Mouse (Mus musculus) lung, postnatal 25 days (tissue): ENCODE results near the gene Hlcs.

ENCODE experiments used
- DNase-seq: peaks from one replicate; pipeline ENCODE4 v3.0.0; 2022; ENCODE audit warnings: low spot score

The Hlcs gene

DNA sequence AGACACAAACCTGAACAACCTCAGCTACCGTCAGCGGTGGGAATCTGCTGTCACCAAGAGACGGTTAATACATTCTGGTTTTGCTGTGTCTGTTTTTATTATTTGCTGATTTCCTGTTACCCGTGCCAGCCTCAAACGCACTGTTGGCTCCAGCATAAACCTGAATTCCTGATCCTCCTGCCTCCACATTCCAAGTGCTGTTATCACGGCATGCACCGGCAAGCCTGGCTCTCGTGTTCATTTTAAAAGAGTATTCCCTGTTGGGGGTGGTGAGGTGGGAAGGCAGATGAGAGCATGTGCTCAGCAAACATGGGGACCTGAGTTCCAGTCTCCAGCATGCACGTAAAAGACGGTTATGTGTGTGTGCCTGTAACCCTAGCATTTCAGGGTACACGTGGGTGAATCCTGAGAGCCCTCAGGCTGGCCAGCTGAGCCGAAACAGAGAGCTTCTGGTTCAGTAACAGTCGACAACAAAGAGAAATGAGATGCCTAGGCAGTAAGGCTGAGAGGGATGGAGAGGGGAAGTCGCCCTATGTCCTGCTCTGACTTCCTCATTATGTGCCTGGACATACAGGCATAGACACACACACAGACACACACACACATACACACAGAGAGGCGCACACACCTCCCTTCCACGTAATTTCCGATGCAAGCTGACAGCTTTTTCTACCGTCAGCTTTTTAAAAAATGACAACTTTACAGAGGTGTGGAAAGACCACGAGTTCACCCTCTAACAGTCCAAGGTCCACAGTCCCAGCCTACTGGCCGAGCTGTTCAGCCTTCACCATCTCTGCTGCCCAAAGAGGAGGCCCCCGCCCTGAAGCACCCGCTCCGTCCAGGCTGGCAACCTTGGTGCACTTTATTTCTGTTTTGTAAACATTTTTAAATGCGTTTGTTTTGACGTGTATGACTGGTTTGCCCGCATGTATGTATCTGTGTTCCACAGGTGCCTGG is 107.6 kb downstream of the Hlcs start:
- no peak for DNase-seq

DNA sequence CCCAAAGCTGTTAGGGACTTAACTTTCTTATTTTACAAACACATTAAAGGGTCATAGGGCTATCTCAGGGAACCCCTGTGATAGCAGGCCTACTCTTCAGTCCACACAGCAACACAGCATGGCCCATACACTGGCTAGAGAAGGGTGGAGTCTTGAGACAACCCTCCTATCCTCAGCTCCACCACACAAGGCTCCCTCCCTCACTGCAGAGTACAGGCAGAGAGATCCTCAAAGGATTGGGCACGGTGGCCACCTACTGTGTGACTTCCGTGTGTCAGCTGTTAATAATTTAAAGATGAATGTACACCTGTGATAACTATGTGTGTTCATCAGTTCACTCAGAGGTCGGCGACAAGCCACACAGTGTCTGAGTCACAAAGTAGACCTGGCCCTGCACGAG is 112.0 kb downstream of the Hlcs start:
- DNase-seq, result no peak

DNA sequence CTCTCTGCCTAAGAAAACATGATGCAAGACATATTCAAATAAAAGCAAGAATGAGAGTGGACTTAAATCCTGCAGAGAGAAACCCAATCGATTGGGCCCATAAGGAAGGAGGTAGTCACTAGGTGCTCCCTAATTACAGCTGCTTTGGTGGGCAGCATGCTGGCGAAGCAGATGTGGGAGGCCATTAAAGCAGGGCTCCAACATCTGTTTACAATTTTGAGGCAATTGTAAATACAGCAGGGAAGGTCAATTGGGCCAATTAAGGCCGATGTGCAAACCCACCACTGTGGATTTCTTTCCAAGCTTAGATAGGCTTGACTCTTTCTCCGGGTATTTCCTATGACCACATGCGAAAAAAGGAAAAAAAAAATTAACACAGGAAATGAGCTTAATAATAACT is 117.5 kb downstream of the Hlcs start:
- DNase-seq, result no peak

DNA sequence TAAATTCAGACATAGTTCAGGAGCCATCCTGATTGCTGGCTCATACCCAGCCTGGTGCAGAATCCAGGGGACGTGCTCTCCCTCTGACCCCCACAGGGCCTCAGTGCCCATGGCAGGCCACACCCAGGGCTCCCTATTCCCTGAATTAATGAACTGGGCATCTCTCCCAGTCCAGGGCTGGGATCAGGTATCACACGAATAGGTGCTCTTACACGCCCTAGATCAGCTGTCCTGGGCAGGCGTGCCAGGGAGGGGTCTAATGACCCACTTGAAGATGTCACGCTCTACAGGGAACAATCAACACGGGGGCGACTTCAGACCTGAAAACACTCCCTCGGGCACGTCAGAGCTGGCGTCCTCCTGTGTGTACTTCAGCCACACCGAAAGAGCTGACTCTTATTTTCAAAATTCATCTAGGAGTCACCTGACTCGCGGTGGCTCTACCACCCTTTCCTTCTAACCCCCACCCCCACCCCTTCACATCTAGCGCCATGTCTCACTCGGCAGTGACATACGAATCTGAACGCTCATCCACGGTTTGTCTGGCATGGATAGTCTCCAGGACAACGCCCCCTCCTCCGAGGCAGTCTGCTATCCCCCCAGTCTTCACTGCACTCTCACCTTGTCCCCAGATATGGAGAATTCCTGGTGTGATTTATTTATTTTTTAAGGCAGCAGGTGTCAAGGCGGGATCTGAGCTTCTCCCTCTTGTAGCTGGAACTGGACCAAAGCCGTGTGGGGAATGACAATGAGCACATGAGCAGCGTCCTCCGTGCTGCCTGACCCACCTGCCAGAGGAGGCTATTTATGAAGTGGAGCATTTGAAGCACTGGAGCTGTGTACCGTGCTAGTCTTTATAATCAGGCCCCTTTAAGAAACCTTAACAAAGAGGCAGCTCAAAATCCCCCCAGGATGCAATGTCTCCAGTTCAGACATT is 121.7 kb downstream of the Hlcs start:
- no peak for DNase-seq

DNA sequence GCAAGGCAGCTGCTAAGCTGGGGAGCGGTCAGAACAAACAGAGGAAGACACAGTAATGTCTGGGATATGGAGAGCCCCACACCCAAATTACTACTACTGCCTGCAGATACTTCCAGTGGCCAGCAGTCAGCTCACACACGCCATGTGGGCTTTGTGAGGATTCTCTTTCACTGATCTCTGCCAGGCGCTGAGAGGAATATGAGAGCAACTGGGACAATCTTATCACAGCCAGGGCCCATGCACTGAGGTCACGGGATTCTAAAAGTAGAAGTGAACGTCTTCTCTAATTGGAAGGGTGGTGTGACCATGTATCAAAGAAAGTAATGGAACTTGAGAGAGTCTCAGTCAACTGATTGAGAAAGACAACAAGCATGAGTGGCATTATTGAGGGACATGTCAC is 123.1 kb downstream of the Hlcs start:
- no peak for DNase-seq

DNA sequence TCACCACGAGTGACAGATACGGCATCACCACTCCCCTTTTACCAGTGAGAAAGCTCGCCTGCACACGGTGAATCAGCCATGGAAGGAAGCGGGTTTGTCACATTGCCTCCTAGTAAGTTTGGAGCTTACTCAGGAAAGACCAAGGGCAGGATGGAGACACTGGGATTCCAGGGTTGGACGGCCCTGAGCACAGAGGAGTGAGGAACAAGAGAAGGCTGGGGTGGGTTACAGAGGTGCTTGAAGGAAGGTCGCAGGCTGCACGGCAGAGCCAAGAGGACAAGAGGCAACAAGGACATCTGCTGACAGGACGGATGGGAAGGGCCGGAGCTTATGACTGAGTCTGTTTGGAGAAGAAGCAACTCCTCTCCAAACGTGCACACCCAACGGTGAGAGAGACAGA is 126.8 kb downstream of the Hlcs start:
- DNase-seq, result no peak

DNA sequence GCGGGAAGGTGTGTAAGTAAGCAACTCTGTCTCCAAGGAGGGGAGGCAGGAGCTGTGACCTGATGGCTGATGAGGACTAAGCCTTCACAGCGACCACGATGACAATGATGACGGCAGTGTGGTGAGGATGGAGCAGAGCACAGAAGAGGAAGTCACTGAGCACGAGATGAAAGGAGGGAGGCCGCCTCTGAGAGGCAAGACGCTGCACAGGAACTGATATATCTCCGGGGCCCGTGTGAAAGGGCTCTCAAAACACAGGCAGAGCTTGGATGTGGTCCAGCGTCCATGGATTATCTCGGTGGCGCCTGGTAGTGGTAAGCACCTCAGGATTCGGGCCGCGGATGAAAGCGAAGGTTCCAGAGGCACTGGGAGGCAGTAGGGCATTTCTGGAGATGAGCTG is 127.9 kb downstream of the Hlcs start:
- peak; percentile 22 for DNase-seq

DNA sequence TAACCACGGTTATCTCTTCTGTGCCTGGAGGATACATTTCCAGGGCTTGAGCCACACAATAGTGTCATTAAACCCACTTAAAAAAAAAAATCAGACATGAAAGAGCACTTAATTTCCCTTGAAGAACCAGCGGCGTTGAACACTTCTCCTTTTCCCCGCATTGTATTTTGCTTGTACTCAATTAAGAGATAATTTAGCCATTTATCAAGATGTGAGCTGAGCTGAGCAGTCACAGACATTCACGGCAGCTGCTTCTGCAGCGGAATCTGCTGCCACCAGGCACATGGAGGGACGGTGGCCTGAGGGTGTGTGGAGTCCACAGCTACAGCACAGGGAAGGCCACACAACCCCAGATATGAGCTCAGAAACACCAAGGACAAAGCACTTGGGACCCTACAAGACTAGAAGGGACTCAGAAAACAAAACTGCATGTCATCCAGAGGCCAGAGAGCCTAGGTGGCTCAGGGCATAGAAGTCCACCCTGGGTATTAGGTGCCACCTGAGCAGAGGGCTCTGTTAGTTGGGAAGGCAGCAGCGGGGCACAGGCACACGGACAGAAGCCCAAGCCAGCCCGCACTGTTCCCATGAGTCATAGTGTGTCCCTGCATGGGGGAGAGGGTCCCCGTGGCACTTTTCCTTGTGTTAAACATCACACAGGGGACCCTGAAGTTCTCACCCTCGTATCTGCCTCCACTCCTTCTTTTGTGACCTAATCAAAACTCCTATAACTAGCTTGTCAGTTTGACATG is 133.1 kb downstream of the Hlcs start:
- no peak for DNase-seq

DNA sequence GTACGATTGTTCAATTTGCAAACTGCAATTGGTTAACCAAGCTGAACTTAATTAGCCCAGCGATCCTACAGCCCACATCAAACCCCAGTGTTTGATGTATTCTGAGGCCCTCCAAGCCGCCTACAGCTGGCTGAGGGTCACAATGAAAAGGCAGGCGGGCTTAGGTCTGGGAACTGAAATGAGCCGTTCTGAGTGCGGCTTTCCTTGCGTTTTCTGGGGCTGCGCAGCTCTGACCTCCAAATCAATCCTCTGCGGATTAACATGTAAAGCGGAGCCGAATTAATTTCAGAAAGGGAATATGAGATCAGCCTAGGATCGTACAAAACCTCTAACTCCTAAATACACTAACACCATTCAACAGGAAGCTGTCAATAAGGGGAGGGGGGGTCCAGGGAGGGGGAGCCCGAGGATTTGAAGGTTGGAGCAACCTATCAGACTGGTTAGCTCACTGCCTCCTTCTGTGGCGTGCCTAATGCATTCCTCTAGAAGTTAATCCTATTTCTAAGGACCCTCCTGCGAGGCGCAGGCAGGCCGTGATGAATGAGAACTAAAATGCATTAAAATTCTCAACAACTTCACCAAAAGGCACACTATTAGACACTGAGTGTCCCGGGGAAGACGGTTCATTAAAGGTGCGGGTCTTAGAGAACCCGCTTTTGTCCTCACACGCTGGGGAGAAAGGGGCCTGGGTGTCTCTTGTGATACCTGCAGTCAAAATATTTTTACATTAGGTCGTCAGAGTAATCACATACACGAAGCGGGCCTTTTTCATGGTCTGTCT is 133.8 kb downstream of the Hlcs start:
- DNase-seq, result no peak

DNA sequence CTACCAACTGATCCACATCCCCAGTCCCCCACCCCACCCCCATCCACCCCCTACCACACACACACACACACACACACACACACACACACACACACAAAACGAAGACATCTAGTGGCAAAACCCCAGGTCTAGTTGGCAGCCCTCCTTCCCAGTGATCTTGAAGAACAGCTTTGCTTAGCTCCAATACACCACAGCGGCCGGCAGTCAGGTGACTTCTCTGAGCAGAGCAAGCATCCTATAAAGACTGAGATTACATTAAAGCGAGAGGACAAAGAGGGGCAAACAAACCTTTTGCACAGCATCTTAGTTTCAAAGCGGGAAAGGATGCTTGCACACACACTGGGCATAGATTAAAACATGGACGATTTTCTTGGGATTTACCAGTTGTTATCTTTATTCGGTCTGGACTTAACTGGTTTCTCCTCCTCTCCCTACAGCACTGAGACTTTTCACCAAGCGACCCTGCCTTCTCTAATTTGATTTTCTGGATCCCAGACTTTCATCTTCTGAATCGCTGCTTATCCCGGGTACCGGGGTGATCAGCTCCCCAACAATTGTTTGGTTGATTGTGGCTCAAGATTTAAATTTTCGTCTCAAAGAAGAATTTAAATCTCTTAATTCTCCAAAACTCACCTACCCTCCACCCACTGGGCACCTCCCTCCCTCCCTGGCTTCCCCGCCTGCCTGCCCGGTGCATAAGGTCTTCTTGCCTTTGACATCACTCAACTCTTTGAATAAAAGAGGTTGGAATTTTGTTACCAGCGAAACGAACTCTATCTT is 134.7 kb downstream of the Hlcs start:
- DNase-seq, result no peak

DNA sequence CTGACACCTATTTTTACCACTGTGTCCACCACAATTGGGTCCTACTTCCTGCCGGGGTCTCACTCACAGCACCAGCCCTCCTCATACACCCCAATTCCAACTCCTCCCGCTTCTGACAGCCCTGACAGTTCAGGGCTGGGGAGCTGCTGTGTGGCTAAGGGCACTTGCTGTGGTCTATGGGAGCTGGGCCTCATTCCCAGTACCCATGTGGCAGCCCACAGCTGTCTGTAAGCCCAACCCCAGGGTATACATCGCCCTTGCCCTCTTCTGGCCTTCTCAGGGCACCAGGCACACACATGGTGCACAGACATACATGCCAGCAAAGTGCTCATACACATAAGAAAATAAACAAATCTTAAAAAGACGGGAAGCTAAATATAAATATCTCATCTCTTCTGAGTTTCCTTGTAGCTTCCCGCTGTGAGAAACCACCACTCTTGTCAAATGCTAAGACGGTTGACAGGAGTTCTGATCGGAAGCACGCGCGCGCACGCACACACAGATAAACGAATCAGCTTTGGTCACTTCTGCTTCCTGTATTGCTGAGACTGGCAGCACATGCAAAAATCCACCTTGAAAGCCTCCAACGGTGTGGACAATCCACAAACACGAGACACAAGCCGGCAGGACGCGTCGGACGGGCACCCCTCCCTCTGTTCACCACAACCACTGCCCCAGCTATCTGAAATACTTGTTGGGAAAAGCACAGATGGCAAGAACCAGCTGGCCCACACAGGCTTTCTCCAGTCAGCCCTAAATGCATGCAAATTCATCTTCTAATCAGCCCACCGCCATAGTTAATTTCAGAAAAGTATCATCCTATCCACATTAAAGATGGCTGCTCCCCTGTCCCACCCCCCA is 136.1 kb downstream of the Hlcs start:
- no peak for DNase-seq

DNA sequence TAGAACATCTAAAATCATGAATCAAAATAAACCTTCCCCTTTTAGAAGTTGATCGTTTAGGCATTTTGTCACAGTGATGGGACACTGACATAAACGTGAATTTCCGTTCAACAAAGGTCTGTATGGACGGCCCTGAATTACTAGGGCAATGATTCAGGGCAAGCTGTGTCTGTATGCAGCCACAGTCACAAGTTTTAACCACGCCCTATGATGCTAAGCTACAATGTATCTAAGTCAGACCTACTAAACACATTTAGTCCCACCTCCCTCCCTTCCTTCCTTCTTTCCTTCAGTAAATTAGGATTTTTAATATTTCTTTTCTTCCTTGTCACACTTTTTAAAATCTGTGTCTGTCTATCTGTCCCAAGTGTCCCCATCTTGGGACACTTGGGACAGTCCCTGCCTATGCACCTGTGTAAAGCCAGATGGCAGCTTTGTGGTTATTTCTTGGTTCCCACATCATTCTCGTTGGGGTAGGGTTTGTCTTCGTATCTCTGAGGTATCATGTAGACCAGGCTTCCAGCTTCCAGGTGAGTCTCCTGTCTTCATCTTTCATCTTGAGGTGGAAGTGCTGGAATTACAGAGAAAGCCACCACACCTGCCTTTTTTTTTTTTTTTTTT is 137.9 kb downstream of the Hlcs start:
- no peak for DNase-seq

DNA sequence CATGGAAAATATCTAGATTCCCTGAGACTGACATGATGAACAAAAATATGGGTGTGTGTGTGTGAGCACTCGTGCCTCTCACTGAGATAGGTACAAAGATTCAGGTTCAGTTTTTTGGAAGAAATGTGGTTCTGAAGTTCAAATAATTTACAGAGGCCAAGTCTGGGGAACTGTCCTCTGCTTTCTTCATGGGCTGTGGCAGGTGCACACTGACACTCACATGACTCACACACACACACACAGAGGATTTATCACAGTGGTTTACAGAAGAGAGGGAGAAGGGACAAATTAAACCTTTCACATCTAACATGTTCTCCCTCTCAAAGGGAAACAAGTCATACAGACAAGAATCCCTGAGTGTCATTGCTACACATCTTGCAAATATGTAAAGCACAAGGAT is 140.0 kb downstream of the Hlcs start:
- no peak for DNase-seq

DNA sequence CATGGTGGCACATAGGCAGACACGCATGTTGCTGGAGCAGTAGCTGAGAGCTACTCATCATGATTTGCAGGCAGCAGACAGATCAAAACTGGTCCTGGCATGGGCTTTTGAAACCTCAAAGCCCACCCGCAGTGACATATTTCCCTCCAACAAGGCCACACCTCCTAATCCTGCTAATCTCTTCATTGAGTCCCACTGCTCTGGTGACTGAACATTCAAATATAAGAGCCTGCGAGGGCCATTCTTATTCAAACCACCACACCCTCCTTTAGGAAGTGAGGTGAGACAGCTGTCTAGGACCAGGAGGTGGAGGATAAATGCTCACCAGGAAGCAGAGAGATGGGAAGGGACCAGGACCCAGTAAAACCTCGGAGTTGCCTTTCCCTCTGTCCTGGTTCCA is 143.2 kb downstream of the Hlcs start:
- DNase-seq, result no peak

DNA sequence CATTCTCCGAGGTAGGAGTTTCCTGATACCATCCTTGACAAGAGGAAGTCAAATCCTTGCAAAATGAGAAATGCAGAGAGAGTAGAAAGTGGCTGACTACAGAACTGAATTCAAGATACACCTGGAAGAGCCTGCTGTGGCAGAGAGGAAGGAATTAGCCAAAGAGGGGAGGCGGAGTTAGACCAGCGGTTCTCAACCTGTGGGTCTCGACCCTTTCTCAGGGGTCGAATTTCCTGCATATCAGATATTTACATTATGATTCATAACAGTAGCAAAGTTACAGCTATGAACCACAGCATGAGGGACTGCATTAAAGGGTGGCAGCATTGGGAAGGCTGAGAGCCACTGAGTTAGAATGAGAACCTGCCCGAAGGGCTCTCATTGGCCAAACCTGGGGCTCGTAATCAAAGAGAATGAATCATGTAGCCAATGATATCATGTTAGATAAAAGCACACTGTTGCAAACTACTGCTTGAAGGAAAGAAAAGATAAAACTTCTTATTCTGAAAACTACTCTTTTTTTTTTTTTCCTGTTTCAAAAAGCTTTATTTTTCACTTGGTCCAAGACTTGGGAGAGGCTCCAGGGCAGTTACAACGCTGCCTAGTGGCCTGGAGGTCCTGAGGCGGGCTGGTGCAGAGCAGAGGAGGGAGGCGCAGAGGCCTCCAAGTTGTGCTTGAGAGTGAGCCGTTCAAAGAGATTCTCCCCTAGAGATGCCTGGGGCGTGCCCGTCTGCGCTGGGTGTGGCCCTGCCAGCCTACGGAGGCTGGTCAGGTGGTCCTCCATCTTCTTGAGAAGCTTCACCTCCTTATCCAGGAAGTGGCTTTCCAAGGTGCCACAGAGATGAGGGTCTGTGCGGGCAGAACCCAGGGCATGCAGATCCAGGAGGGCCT is 144.5 kb downstream of the Hlcs start:
- no peak for DNase-seq

DNA sequence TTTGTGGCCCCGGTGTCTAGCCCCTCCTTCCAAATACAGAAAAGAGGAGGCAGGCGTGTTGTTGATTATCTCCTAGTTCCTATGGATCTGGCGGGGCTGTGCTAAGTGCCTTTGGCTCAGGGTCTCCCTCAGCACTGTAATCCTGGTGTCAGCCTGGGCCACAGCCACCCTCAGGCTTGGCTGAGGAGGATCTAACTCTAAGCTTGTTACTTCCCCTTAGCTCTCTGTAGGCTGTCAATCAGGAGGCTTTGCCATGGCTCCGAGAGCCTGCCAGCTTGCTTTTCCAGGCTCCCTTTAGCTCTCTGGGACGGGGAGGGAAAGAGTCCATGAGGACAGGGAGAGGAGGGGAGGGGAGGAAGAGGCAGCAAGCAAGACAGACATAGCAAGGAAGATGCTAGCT is 148.4 kb downstream of the Hlcs start:
- DNase-seq, result no peak

DNA sequence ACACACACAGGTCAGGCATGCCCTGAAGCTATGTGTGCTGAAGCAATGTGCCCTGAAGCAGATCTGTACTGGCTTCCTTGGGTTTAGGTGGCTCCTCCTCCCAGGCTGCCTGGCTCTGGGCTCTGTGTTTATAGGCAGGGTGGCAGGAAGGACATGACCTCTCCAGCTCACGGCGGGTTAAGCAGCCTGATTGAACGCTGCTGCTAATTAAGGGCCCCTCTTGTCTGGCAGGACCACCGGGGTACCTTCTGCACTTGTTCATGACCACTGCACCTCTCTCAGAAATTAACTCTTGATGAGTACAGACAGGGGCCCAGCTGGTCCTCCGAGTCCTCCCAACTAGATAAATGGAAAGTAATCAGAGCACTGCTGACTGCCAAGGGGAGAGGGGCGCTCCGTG is 149.1 kb downstream of the Hlcs start:
- no peak for DNase-seq

DNA sequence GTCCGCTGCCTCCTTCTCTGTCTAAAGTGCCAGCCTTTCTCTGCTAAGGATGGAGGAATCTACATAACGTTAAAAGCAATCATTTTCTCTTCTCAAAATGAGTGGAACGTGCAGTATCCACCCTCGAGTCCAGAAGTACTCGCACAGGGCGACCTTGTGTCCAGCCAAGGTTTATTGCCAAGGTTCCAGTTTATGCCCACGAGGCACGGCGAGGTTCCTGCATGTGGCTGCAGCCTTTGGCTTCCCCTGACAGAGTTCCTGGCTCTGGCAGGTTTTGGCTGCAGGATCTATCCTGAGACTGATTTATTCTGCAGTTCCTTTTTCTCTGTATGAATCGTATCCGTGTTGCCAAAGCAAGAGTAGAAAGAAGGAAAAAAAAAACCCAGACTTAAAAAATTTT is 150.3 kb downstream of the Hlcs start:
- DNase-seq, result no peak
